Mouse (Mus musculus): ENCODE data around the gene Gm38392. TPM values are rescaled to one million over a fixed set of nuclear protein-coding genes. Genes with fewer than 3 reads are reported as not detected.

Gm38392 gene
- polyA plus RNA-seq, 1 experiment, result not detected

DNA sequence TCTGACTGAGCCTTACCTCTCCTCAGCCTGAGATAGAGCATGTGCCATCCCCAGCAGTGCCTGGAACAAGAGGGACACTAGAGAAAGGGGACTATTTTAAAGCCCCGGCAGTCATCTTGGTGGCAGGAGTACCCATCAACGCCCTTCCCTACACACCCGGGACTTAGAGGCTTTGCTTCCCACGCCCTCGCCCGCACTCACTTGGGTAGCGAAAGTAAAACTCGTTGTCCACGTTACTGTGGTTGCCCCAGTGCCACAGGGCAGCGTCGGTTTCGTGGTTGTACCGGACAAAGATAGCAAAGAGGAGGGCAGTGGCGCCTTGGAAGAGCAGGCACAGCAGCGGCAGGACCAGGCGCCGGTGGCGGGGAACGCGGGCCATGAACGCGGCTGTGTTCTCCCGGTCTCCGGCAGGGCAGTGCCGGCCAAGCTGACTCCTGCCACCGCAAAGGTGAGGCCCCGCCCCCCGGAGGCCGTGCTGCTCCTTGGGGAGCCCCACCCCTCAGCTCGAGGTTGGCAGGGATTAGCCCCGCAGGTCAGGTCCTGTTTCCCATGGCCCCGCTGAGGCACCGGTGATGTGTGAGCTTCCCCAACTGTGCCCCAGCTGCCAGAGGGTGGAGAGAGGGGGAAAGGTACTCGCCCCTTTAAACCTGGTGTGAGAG, 32.6 kb downstream of the Gm38392 start, which contains the start of gene Rhbg:
Gene Rhbg, minus strand, starts transcription at position 442 of the 659 bp plus-strand sequence.
- Histone ChIP-seq H3K4me1 (ENCODE audit: control insufficient read depth, insufficient read depth, low read length) (no peaks in the 10 kb centered on the region), H3K4me3 (ENCODE audit: insufficient read depth, low read length) (peak within 1 kb of the TSS; percentile 41), H3K27ac (ENCODE audit: insufficient read depth, low read length) (no peak within 1 kb of the TSS)
- TF ChIP-seq POLR2A (IDR thresholded peaks at IDR 0.05; ENCODE audit: extremely low read depth, insufficient read depth, low read length), result no peak
- TF ChIP-seq CTCF (IDR thresholded peaks at IDR 0.05; ENCODE audit: extremely low read depth, insufficient read depth, low read length), result no peak

DNA sequence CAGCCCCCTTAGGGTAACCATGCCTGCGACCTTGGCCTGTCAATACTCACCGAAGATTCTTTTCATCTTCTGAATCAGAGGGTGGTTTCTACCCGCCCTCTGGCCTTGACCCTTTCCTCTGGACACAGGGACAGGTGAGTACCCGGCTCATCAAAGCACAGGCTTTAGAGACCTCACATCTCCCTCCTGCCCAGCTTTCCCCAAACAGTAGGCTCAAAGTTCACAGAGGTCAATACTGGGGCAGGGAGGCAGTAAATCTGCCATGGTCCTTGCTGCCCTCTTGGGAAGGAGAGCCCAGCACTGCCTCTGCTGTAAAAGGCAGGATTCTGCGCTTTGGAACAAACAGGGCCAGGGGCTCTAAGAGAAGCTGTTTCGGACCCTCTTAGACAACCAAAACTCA, 34.3 kb downstream of the Gm38392 start:
- Histone ChIP-seq H3K4me3 (ENCODE audit: insufficient read depth, low read length) (no peak overlapping the region), H3K27ac (ENCODE audit: insufficient read depth, low read length) (no peak overlapping the region), H3K4me1 (ENCODE audit: control insufficient read depth, insufficient read depth, low read length) (no peaks in the 10 kb centered on the region)
- TF ChIP-seq CTCF (IDR thresholded peaks at IDR 0.05; ENCODE audit: extremely low read depth, insufficient read depth, low read length) (no peak), POLR2A (IDR thresholded peaks at IDR 0.05; ENCODE audit: extremely low read depth, insufficient read depth, low read length) (no peak)

DNA sequence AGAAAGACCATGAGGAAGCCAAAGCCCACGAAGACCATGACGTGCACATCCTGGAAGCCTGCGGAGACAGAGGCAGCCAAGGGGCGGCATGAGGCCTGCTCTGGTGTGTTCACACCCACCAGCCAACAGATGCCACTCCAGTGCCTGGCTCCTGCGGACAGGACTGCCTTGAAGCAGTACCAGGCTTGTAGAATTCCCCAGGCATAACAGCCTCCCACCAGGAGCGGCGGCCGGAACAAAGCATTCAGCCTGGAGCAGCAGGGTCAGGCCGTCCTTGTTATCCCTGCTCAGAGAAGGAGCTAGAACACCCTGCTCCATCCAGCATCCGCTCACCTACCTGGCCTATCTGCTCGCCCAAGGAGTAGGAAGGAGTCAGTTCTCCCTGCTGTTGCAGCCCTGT, 38.6 kb downstream of the Gm38392 start:
- TF ChIP-seq POLR2A (IDR thresholded peaks at IDR 0.05; ENCODE audit: extremely low read depth, insufficient read depth, low read length) (no peak), CTCF (IDR thresholded peaks at IDR 0.05; ENCODE audit: extremely low read depth, insufficient read depth, low read length) (no peak)
- no peaks in the 10 kb centered on the region for H3K4me1 ChIP-seq (ENCODE audit: control insufficient read depth, insufficient read depth, low read length)

DNA sequence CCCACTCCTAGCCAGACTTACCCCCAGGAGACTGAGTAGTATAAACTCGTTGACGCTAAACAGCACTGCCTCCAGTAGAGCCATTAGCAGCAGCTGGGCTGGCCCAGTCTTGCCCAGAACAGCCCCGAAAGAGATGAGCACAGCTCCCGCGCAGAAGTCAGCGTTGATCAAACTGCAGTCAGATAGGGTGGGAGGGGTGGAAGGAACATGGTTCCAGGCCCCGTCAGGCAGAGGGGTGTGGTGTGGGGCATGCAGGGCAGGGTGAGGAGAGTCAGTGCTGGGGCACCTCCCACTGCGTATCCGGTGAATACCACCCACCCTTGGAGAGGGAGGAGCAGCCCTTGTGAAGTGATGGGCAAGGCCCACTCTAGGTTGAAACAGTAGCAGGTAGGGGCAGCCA, 39.3 kb downstream of the Gm38392 start:
- Histone ChIP-seq H3K4me3 (ENCODE audit: insufficient read depth, low read length) (no peak overlapping the region), H3K4me1 (ENCODE audit: control insufficient read depth, insufficient read depth, low read length) (no peaks in the 10 kb centered on the region), H3K27ac (ENCODE audit: insufficient read depth, low read length) (no peak overlapping the region)
- TF ChIP-seq CTCF (IDR thresholded peaks at IDR 0.05; ENCODE audit: extremely low read depth, insufficient read depth, low read length), result no peak
- no peak for TF ChIP-seq POLR2A (IDR thresholded peaks at IDR 0.05; ENCODE audit: extremely low read depth, insufficient read depth, low read length)

More for the DNA sequence above, 38.6 kb downstream of the Gm38392 start:
- Histone ChIP-seq H3K4me3 (ENCODE audit: insufficient read depth, low read length) (no peak overlapping the region), H3K27ac (ENCODE audit: insufficient read depth, low read length) (no peak overlapping the region)

DNA sequence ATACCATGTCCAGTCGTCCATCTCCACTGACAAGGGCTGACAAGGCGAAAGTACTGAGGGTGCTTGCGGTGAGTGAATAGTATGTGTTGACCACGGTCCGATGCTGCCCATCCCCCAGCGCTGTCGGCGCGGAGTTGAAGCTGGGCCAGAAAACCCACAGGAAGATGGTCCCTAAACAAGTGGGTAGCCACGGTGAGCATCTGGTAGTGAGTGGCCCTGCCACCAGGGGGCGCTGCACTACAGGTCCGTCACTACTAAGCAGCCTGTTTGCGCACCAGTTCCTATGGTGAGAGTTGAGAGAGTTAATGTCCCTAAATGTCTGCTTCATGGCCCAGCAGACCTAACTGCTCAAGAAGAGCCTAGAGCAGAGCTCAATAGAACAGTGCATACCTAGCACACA, 41.2 kb downstream of the Gm38392 start:
- H3K4me3 ChIP-seq (ENCODE audit: insufficient read depth, low read length), result no peak overlapping the region
- no peaks in the 10 kb centered on the region for H3K4me1 ChIP-seq (ENCODE audit: control insufficient read depth, insufficient read depth, low read length)
- H3K27ac ChIP-seq (ENCODE audit: insufficient read depth, low read length), result no peak overlapping the region
- TF ChIP-seq POLR2A (IDR thresholded peaks at IDR 0.05; ENCODE audit: extremely low read depth, insufficient read depth, low read length) (no peak), CTCF (IDR thresholded peaks at IDR 0.05; ENCODE audit: extremely low read depth, insufficient read depth, low read length) (peak; percentile 93)

DNA sequence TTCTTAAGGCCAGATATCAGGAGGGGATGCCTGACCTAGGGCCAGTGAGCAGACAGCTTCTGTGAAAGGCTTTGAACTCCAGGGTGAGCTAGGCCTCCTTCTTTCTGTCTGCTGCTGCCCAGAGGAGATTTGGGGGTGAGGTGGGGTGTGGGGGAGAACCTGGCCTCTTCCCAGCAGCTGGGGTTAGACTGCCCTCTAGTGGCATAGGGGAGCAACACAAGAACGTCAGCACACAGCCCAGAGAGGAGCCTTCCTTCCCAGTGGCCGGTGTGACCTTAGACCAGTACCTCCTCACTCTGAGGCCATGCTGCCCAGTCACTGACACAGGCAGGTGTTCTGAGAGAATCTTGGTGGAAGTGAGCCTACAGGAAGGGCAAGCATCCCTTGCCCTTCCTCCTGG, 42.9 kb downstream of the Gm38392 start:
- H3K4me3 ChIP-seq (ENCODE audit: insufficient read depth, low read length), result no peak overlapping the region
- TF ChIP-seq POLR2A (IDR thresholded peaks at IDR 0.05; ENCODE audit: extremely low read depth, insufficient read depth, low read length), result no peak
- TF ChIP-seq CTCF (IDR thresholded peaks at IDR 0.05; ENCODE audit: extremely low read depth, insufficient read depth, low read length), result peak; percentile 90
- H3K4me1 ChIP-seq (ENCODE audit: control insufficient read depth, insufficient read depth, low read length), result no peaks in the 10 kb centered on the region
- no peak overlapping the region for H3K27ac ChIP-seq (ENCODE audit: insufficient read depth, low read length)

DNA sequence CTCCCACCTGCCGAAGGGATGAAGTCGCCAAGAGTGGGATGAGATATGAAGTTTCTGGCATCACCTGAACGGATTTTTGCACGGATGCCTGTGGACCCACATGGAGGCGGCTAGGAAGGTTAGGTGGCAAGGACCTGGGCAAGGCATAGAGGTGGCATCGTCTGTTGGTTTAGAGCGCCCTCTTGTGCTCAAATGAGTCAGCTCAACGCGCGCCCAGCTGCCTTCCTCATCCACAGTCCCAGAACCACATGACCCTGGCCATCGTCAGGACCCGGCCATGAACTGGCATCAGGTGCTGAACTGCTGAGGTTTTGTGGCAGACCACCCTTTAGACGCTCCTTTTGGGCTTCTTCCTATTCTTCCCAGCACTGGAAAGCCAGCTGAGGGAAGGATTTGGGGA, 44.5 kb downstream of the Gm38392 start:
- Histone ChIP-seq H3K4me1 (ENCODE audit: control insufficient read depth, insufficient read depth, low read length) (no peaks in the 10 kb centered on the region), H3K4me3 (ENCODE audit: insufficient read depth, low read length) (no peak overlapping the region), H3K27ac (ENCODE audit: insufficient read depth, low read length) (no peak overlapping the region)
- TF ChIP-seq POLR2A (IDR thresholded peaks at IDR 0.05; ENCODE audit: extremely low read depth, insufficient read depth, low read length), result no peak
- TF ChIP-seq CTCF (IDR thresholded peaks at IDR 0.05; ENCODE audit: extremely low read depth, insufficient read depth, low read length), result peak; percentile 91

DNA sequence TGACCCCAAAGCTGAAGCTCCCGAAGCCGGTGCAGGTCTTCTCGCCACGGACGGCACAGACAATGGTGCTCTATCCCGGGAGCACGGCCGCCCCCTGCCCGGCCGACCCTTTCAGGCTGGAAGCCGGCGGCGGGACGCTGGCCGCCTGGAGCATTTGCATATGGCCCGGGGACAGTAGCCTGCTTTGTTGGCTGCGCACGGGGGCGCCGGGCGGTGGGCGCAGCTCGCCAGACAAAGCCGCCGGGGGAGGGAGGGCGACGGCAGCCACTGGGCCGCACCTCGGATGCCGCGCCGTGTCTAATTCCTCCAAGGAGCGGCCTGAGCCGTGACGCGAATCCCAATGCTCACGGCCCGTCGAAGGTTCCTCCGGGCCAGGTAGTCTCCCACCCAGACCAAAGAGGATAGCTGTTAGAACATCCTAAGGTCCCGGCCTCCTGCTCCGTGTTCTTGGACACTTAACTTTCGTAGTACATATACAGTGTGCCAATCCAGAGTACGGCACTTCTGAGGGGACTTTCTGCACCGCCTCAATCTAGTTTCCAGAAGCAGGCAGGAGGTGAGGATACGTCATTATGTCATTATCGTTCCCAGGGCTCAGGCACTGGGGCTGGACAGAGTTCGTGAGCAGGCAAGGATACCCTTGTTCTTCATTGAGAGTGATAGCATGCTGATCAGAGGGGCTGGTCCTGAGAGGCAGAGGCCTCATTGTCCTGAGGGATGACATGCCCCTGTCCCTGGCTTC, 45.8 kb downstream of the Gm38392 start:
- H3K4me3 ChIP-seq (ENCODE audit: insufficient read depth, low read length), result no peak overlapping the region
- TF ChIP-seq POLR2A (IDR thresholded peaks at IDR 0.05; ENCODE audit: extremely low read depth, insufficient read depth, low read length) (no peak), CTCF (IDR thresholded peaks at IDR 0.05; ENCODE audit: extremely low read depth, insufficient read depth, low read length) (no peak)
- H3K27ac ChIP-seq (ENCODE audit: insufficient read depth, low read length), result no peak overlapping the region
- H3K4me1 ChIP-seq (ENCODE audit: control insufficient read depth, insufficient read depth, low read length), result no peaks in the 10 kb centered on the region

DNA sequence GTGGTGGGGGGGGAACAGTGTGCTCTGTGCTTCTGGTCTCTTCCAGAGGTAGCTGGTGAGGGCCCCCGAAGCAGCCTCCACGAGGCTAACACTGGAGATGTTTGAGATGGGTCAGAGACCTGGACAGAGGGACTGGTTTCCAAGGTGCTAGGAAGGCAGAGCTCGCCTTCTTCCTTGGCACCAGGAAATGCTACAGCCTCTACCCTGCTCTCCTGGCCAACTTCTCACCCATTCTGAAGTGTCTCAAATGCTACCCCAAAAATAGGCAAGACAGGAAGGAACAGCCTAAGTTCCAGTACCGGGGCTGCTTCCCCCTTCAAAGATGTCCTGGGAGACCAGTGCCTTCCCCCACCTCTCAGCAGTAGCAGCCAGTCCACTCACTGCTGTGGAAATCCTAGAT, 47.6 kb downstream of the Gm38392 start:
- Histone ChIP-seq H3K4me1 (ENCODE audit: control insufficient read depth, insufficient read depth, low read length) (no peaks in the 10 kb centered on the region), H3K4me3 (ENCODE audit: insufficient read depth, low read length) (no peak overlapping the region), H3K27ac (ENCODE audit: insufficient read depth, low read length) (no peak overlapping the region)
- TF ChIP-seq POLR2A (IDR thresholded peaks at IDR 0.05; ENCODE audit: extremely low read depth, insufficient read depth, low read length) (no peak), CTCF (IDR thresholded peaks at IDR 0.05; ENCODE audit: extremely low read depth, insufficient read depth, low read length) (no peak)

DNA sequence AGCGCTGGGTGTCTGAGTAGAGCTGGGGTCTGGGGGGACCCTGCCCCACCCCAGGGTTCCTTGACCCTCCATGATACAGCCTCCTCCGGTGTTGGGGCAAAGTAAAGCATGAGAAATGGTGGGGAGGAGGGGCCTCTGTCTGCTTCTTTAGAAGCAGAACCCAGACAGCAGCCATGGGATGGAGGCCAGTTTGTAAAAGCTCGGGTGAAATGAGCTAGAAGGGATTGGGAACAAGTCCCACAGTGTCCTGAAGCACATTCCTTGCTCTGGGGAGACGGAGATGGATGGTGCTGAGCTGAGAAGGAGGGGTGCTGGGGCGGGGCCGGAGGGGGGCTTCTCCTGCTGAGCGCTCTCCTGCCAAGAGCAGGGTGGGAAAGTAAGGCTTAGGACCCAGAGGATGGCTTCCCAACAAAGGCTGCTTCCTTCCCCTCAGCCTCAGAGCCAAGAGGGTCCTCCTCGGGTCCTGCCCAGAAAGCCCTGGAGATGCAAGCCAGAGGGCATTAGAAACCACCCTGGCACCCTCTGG, 48.1 kb downstream of the Gm38392 start:
- H3K4me1 ChIP-seq (ENCODE audit: control insufficient read depth, insufficient read depth, low read length), result no peaks in the 10 kb centered on the region
- no peak overlapping the region for H3K27ac ChIP-seq (ENCODE audit: insufficient read depth, low read length)
- TF ChIP-seq POLR2A (IDR thresholded peaks at IDR 0.05; ENCODE audit: extremely low read depth, insufficient read depth, low read length) (no peak), CTCF (IDR thresholded peaks at IDR 0.05; ENCODE audit: extremely low read depth, insufficient read depth, low read length) (no peak)
- no peak overlapping the region for H3K4me3 ChIP-seq (ENCODE audit: insufficient read depth, low read length)
